Mouse (Mus musculus): ENCODE data around the gene Nae1. TPM values are rescaled to one million over a fixed set of nuclear protein-coding genes. Genes with fewer than 3 reads are reported as not detected.

Gene Nae1
- total RNA-seq, 1 experiment = 42.8 TPM

GRCm38 (mm10) chr8:104472465-104472864, 62.0 kb downstream of the Nae1 start:
- TF ChIP-seq HCFC1 (IDR thresholded peaks at IDR 0.05; ENCODE audit: borderline replicate concordance, insufficient read depth, low read length) (no peak), ZC3H11A (IDR thresholded peaks at IDR 0.05; ENCODE audit: borderline replicate concordance, low read depth, low read length) (no peak), ZNF384 (IDR thresholded peaks at IDR 0.05; ENCODE audit: low read depth, low read length) (no peak), MAFK (IDR thresholded peaks at IDR 0.05; ENCODE audit: insufficient read depth, low read depth, low read length) (no peak), CHD2 (IDR thresholded peaks at IDR 0.05; ENCODE audit: low read depth, low read length) (no peak)
- no peak for DNase-seq (ENCODE audit: low read depth, low spot score)
- in situ Hi-C loops (cut with MboI; ENCODE audit: low sequenced_read_pairs in 2 of 2, unreplicated experiment in 2 of 2) = no loop called here

DNA sequence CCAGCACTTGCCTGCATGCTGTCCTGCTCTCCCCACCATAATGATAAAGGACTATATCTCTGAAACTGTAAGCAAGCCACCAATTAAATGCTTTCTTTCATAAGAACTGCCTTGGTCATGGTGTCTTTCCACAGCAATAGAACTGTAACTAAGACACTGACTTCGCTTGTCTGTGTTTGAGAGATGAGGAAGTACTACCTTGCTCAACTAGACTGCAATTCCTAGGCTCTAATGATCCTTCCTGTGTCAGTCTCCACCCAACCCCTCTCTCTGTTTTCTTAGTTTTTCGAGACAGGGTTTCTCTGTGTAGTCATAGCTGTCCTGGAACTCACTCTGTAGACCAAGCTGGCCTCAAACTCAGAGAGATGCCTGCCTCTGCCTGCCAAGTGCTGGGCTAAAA, 67.0 kb downstream of the Nae1 start:
- no peak overlapping the region for H3K27ac ChIP-seq (ENCODE audit: insufficient read depth, low read depth, low read length, poor library complexity, severe bottlenecking)
- no peak for DNase-seq (ENCODE audit: low read depth, low spot score)
- no peaks in the 10 kb centered on the region for H3K9me3 ChIP-seq (ENCODE audit: control insufficient read depth, insufficient read depth, low read depth, low read length)
- H3K9ac ChIP-seq (ENCODE audit: insufficient read depth, low read depth, low read length, poor library complexity, severe bottlenecking) = no peak overlapping the region
- no peak for TF ChIP-seq MAFK (IDR thresholded peaks at IDR 0.05; ENCODE audit: insufficient read depth, low read depth, low read length)
- no peak for TF ChIP-seq CHD2 (IDR thresholded peaks at IDR 0.05; ENCODE audit: low read depth, low read length)
- no peak for TF ChIP-seq HCFC1 (IDR thresholded peaks at IDR 0.05; ENCODE audit: borderline replicate concordance, insufficient read depth, low read length)
- TF ChIP-seq ZNF384 (IDR thresholded peaks at IDR 0.05; ENCODE audit: low read depth, low read length) = no peak
- no peak for TF ChIP-seq ZC3H11A (IDR thresholded peaks at IDR 0.05; ENCODE audit: borderline replicate concordance, low read depth, low read length)
- in situ Hi-C loops (cut with MboI; ENCODE audit: low sequenced_read_pairs in 2 of 2, unreplicated experiment in 2 of 2) = no loop called here
- H3K4me3 ChIP-seq (ENCODE audit: insufficient read depth in 1 of 2, low read depth in 1 of 2, low read length in 2 of 2, poor library complexity in 1 of 2, severe bottlenecking in 1 of 2) = no peak overlapping the region
- no peaks in the 10 kb centered on the region for H3K4me1 ChIP-seq (ENCODE audit: control insufficient read depth in 2 of 2, insufficient read depth in 2 of 2, low read length in 2 of 2, poor library complexity in 1 of 2)
- no peaks in the 10 kb centered on the region for H3K36me3 ChIP-seq (ENCODE audit: control insufficient read depth, insufficient read depth, low read length, poor library complexity, severe bottlenecking)

More at GRCm38 (mm10) chr8:104472465-104472864, 62.0 kb downstream of the Nae1 start:
- H3K4me1 ChIP-seq (ENCODE audit: control insufficient read depth in 2 of 2, insufficient read depth in 2 of 2, low read length in 2 of 2, poor library complexity in 1 of 2) = no peaks in the 10 kb centered on the region
- H3K27ac ChIP-seq (ENCODE audit: insufficient read depth, low read depth, low read length, poor library complexity, severe bottlenecking) = no peak overlapping the region
- H3K4me3 ChIP-seq (ENCODE audit: insufficient read depth in 1 of 2, low read depth in 1 of 2, low read length in 2 of 2, poor library complexity in 1 of 2, severe bottlenecking in 1 of 2) = no peak overlapping the region
- no peaks in the 10 kb centered on the region for H3K36me3 ChIP-seq (ENCODE audit: control insufficient read depth, insufficient read depth, low read length, poor library complexity, severe bottlenecking)
- H3K9me3 ChIP-seq (ENCODE audit: control insufficient read depth, insufficient read depth, low read depth, low read length) = no peaks in the 10 kb centered on the region
- no peak overlapping the region for H3K9ac ChIP-seq (ENCODE audit: insufficient read depth, low read depth, low read length, poor library complexity, severe bottlenecking)

Other genes with a start within 250 kb of the Nae1 start
- gene Cmtm2a, start 241.5 kb downstream of the Nae1 start, total RNA-seq (2012; rRNA removed) = not detected in 2 replicates
- gene Gm45711, start 224.6 kb downstream of the Nae1 start, total RNA-seq (2012; rRNA removed) = not detected in 2 replicates
- not detected in 2 replicates for gene Cmtm1, start 224.5 kb downstream of the Nae1 start, total RNA-seq (2012; rRNA removed)
- gene Gm11020, start 213.1 kb downstream of the Nae1 start, total RNA-seq (2012; rRNA removed) = not detected in 2 replicates
- not detected in 2 replicates for gene Cmtm2b, start 212.4 kb downstream of the Nae1 start, total RNA-seq (2012; rRNA removed)
- gene Cmtm3, start 195.2 kb downstream of the Nae1 start, total RNA-seq (2012; rRNA removed) = 8.0 and 12.6 TPM in 2 replicates
- 20.5 and 21.3 TPM in 2 replicates for gene Cmtm4, start 138.8 kb downstream of the Nae1 start, total RNA-seq (2012; rRNA removed)
- gene Dync1li2, start 91.6 kb downstream of the Nae1 start, total RNA-seq (2012; rRNA removed) = 27.5 and 28.9 TPM in 2 replicates
- 0.26 and 0.45 TPM in 2 replicates for gene Terb1, start 24.7 kb downstream of the Nae1 start, total RNA-seq (2012; rRNA removed)
- gene Car7, start 52 bp upstream of the Nae1 start, total RNA-seq (2012; rRNA removed) = 0.90 and 1.1 TPM in 2 replicates
- 11.2 and 13.5 TPM in 2 replicates for gene Pdp2, start 56.8 kb upstream of the Nae1 start, total RNA-seq (2012; rRNA removed)
- gene Cdh16, start 89.8 kb upstream of the Nae1 start, total RNA-seq (2012; rRNA removed) = not detected in 2 replicates
- 2.7 and 3.4 TPM in 2 replicates for gene Rrad, start 96.7 kb upstream of the Nae1 start, total RNA-seq (2012; rRNA removed)
- gene Ciao2b, start 107.3 kb upstream of the Nae1 start, total RNA-seq (2012; rRNA removed) = 71.9 and 81.9 TPM in 2 replicates
- not detected in 2 replicates for gene Ces2a, start 199.4 kb upstream of the Nae1 start, total RNA-seq (2012; rRNA removed)